Mouse (Mus musculus): ENCODE data around the gene Lrrc74a.

GRCm38 (mm10) chr12:86800336-86800735, 66.2 kb downstream of the Lrrc74a start:
- TF ChIP-seq EP300 (IDR thresholded peaks at IDR 0.05; ENCODE audit: low read length): no peak; the same call in 1 of the 2 replicates
- no peak for TF ChIP-seq CTCF (conservative IDR thresholded peaks at IDR 0.05 in 1 of 2, IDR thresholded peaks at IDR 0.05 in 1 of 2; ENCODE audit: low read depth in 2 of 2, low read length in 2 of 2)
- TF ChIP-seq CHD2 (IDR thresholded peaks at IDR 0.05; ENCODE audit: low read length): no peak
- TF ChIP-seq MXI1 (IDR thresholded peaks at IDR 0.05; ENCODE audit: low read depth, low read length): no peak
- no peak for TF ChIP-seq KAT2A (IDR thresholded peaks at IDR 0.05; ENCODE audit: insufficient replicate concordance, low read length)
- TF ChIP-seq SMC3 (IDR thresholded peaks at IDR 0.05; ENCODE audit: low read depth, low read length): no peak
- no peak for TF ChIP-seq MEF2A (IDR thresholded peaks at IDR 0.05; ENCODE audit: borderline replicate concordance, low read depth, low read length)
- TF ChIP-seq E2F4 (IDR thresholded peaks at IDR 0.05; ENCODE audit: insufficient replicate concordance, low read depth, low read length): no peak

Measured in CH12.LX (cell line).